In genomic region chrX:48694460-48694859, GRCm38 (mm10) we compare ENCODE assay signal across 7 mouse cellular contexts. TPM values are rescaled to one million over a fixed set of nuclear protein-coding genes. Genes with fewer than 3 reads are reported as not detected.
A peak's percentile ranks its signal among the peaks of the same experiment; 100 is the strongest.
DNase-seq lines count a peak whose midpoint lies in the region; ATAC-seq and TF ChIP-seq lines count a peak whose summit lies in the region.

No protein-coding gene starts in this region.

- no peak overlapping the region for H3K27ac ChIP-seq in spleen, adult 2 months (ENCODE audit: insufficient read depth, low read length)
- H3K27ac ChIP-seq in forebrain, embryonic 11.5 days (ENCODE audit: low read depth, low read length) = no peak overlapping the region
- no peak overlapping the region for H3K27ac ChIP-seq in limb, embryonic 15.5 days
- no peak overlapping the region for H3K27ac ChIP-seq in stomach, embryonic 14.5 days (ENCODE audit: low read length)

- no peak overlapping the region; the same call in 1 of the 2 replicates for H3K9ac ChIP-seq in forebrain, embryonic 11.5 days (ENCODE audit: low read length)
- H3K9ac ChIP-seq in limb, embryonic 15.5 days = no peak overlapping the region
- no peak overlapping the region for H3K9ac ChIP-seq in stomach, embryonic 14.5 days (replicated peaks; ENCODE audit: low read depth, low read length)

- peak overlapping the region; percentile 28 for H3K4me3 ChIP-seq in spleen, adult 2 months (ENCODE audit: extremely low read depth, insufficient read depth, insufficient read length)
- H3K4me3 ChIP-seq in forebrain, embryonic 11.5 days (ENCODE audit: low read depth, low read length) = peak overlapping the region; percentile 56
- peak overlapping the region; percentile 61 for H3K4me3 ChIP-seq in limb, embryonic 15.5 days
- peak overlapping the region; percentile 52 for H3K4me3 ChIP-seq in stomach, embryonic 14.5 days (ENCODE audit: low read depth, low read length)

- ATAC-seq in forebrain, embryonic 11.5 days (replicated peaks; ENCODE audit: low FRiP score) = peak; percentile 90
- peak; percentile 40; the same call in 1 of the 2 replicates for ATAC-seq in limb, embryonic 15.5 days (ENCODE audit: insufficient number of reproducible peaks, low FRiP score, low TSS enrichment, low read depth)
- ATAC-seq in stomach, embryonic 14.5 days (ENCODE audit: insufficient number of reproducible peaks, insufficient read depth, low FRiP score, low read depth) = peak; percentile 67; the same call in 1 of the 2 replicates

- peaks cover 4% of the 10 kb centered on the region; the same call in 1 of the 2 replicates for H3K4me1 ChIP-seq in spleen, adult 2 months (ENCODE audit: control insufficient read depth, insufficient read depth, insufficient read length)
- H3K4me1 ChIP-seq in forebrain, embryonic 11.5 days (replicated peaks; ENCODE audit: control insufficient read depth, insufficient read depth, low read length) = no peaks in the 10 kb centered on the region
- peaks cover 6% of the 10 kb centered on the region; the same call in 1 of the 2 replicates for H3K4me1 ChIP-seq in limb, embryonic 15.5 days
- no peaks in the 10 kb centered on the region; the same call in 1 of the 2 replicates for H3K4me1 ChIP-seq in stomach, embryonic 14.5 days (ENCODE audit: control insufficient read depth, insufficient read depth, low read length)

- no peak for DNase-seq in spleen, adult 2 months (ENCODE audit: low read depth in 1 of 2, low spot score in 2 of 2)
- no peak for DNase-seq in spleen, postnatal 36 days (ENCODE audit: low spot score in 2 of 2)
- peak; percentile 52 for DNase-seq in forebrain, embryonic 11.5 days (ENCODE audit: low spot score)
- DNase-seq in frontal cortex, postnatal 10 days (ENCODE audit: low spot score in 2 of 2) = no peak
- DNase-seq in left cerebral cortex, postnatal 36 days (ENCODE audit: low spot score in 2 of 2) = no peak

- H3K27me3 ChIP-seq in spleen, adult 2 months (ENCODE audit: control insufficient read depth, insufficient read depth, low read length) = no peaks in the 10 kb centered on the region
- H3K27me3 ChIP-seq in forebrain, embryonic 11.5 days (ENCODE audit: control insufficient read depth, insufficient read depth, low read length) = no peaks in the 10 kb centered on the region
- H3K27me3 ChIP-seq in limb, embryonic 15.5 days = no peaks in the 10 kb centered on the region
- H3K27me3 ChIP-seq in stomach, embryonic 14.5 days (ENCODE audit: control insufficient read depth, insufficient read depth, low read length) = no peaks in the 10 kb centered on the region

- WGBS in spleen, adult 2 months = 34% methylated on average over 6 of the region's 6 CpGs
- WGBS in forebrain, embryonic 11.5 days = 13% methylated on average over 6 of the region's 6 CpGs
- WGBS in limb, embryonic 15.5 days = 20% methylated on average over 6 of the region's 6 CpGs
- WGBS in stomach, embryonic 14.5 days = 11% methylated on average over 6 of the region's 6 CpGs

- TF ChIP-seq POLR2A in spleen, adult 2 months (IDR thresholded peaks at IDR 0.05; ENCODE audit: low read depth, low read length) = no peak

- H3K9me3 ChIP-seq in forebrain, embryonic 11.5 days (ENCODE audit: control insufficient read depth, low read length) = no peaks in the 10 kb centered on the region
- no peaks in the 10 kb centered on the region for H3K9me3 ChIP-seq in limb, embryonic 15.5 days
- no peaks in the 10 kb centered on the region for H3K9me3 ChIP-seq in stomach, embryonic 14.5 days (ENCODE audit: control insufficient read depth, low read depth, low read length)

- no peak for TF ChIP-seq CTCF in spleen, adult 2 months (IDR thresholded peaks at IDR 0.05; ENCODE audit: extremely low read depth, insufficient read depth, insufficient read length, insufficient replicate concordance)

- peak overlapping the region; percentile 37; the same call in 1 of the 2 replicates for H3K4me2 ChIP-seq in forebrain, embryonic 11.5 days (ENCODE audit: low read depth, low read length, severe bottlenecking)
- peak overlapping the region; percentile 44 for H3K4me2 ChIP-seq in limb, embryonic 15.5 days
- peak overlapping the region; percentile 36 for H3K4me2 ChIP-seq in stomach, embryonic 14.5 days (replicated peaks; ENCODE audit: low read depth, low read length)

- intact Hi-C loops in left cerebral cortex, postnatal 36 days (cut with DNase I) = no loop called here

- H3K36me3 ChIP-seq in spleen, adult 2 months (ENCODE audit: control insufficient read depth, insufficient read depth, low read length) = 0 out of 2 replicates have a peak, but pooled peaks cover 1% of the 10 kb centered on the region
- H3K36me3 ChIP-seq in forebrain, embryonic 11.5 days (ENCODE audit: control insufficient read depth, insufficient read depth, low read length) = no peaks in the 10 kb centered on the region; the same call in 1 of the 2 replicates
- H3K36me3 ChIP-seq in limb, embryonic 15.5 days = no peaks in the 10 kb centered on the region
- H3K36me3 ChIP-seq in stomach, embryonic 14.5 days (ENCODE audit: control insufficient read depth, insufficient read depth, low read length) = no peaks in the 10 kb centered on the region

RNA-seq across cellular contexts. Expression of gene Rbmx2, which starts 0.3 kb away (rescaled TPM):
- polyA plus RNA-seq in spleen, adult 2 months (2012; rRNA removed) = 1.2 and 1.3 TPM in 2 replicates
- 25.4 and 26.4 TPM in 2 replicates for polyA plus RNA-seq in forebrain, embryonic 11.5 days (2014; fragmentation: Nextera tagmentation; extraction: Ambion mirVana)
- 17.4 and 19.3 TPM in 2 replicates for polyA plus RNA-seq in limb, embryonic 15.5 days (2015; fragmentation: Nextera tagmentation; extraction: Ambion mirVana)
- polyA plus RNA-seq in stomach, embryonic 14.5 days (2014; fragmentation: Nextera tagmentation; extraction: Ambion mirVana) = 21.3 and 22.2 TPM in 2 replicates
- 1 to 10 TPM; 5.0 to 5.3 TPM for total RNA-seq in left cerebral cortex, postnatal 36 days (2021)

RNA-seq across cellular contexts. Expression of gene Gpr119, which starts 20.2 kb away (rescaled TPM):
- polyA plus RNA-seq in spleen, adult 2 months (2012; rRNA removed) = not detected in 2 replicates
- polyA plus RNA-seq in forebrain, embryonic 11.5 days (2014; fragmentation: Nextera tagmentation; extraction: Ambion mirVana) = not detected in 2 replicates
- polyA plus RNA-seq in limb, embryonic 15.5 days (2015; fragmentation: Nextera tagmentation; extraction: Ambion mirVana) = not detected in 2 replicates
- not detected in 2 replicates for polyA plus RNA-seq in stomach, embryonic 14.5 days (2014; fragmentation: Nextera tagmentation; extraction: Ambion mirVana)
- total RNA-seq in left cerebral cortex, postnatal 36 days (2021) = not detected

Comparison
In these comparisons a context has a peak if more than half of its experiments do, and no peak if none do; other contexts are left out.
1. ATAC-seq: peak in every context shown above with its lines; median percentile 90 in forebrain, embryonic 11.5 days; 67 in stomach, embryonic 14.5 days; 40 in limb, embryonic 15.5 days.